Mouse (Mus musculus) kidney, embryonic 16.5 days (tissue): Measurements from ENCODE around the gene Rhof. TPM values are rescaled to one million over a fixed set of nuclear protein-coding genes. Genes with fewer than 3 reads are reported as not detected.
A peak's percentile ranks its signal among the peaks of the same experiment; 100 is the strongest.

Experiments
- ATAC-seq: fragments of 200-750 bp; cut with Nextera tagmentation; 2 replicates; pipeline ENCODE4 v1.8.0; 2017; ENCODE audit warnings: moderate TSS enrichment; ENCODE audit not compliant: low FRiP score, low TSS enrichment
- H3K27ac ChIP-seq: fragments of 300-500 bp; sonication (generic); 2 replicates; pipeline ENCODE4 v1.5.1; 2014; ENCODE audit warnings: low read length
- H3K27me3 ChIP-seq: fragments of 300-500 bp; sonication (generic); 2 replicates; pipeline ENCODE4 v1.6.1; 2014; ENCODE audit warnings: low read length, control low read depth, mixed read lengths; ENCODE audit not compliant: insufficient read depth
- H3K36me3 ChIP-seq: fragments of 300-500 bp; sonication (generic); 2 replicates; pipeline ENCODE4 v1.6.1; 2014; ENCODE audit warnings: low read length, control low read depth, mixed read lengths; ENCODE audit not compliant: insufficient read depth
- H3K4me1 ChIP-seq: fragments of 300-500 bp; sonication (generic); 2 replicates; pipeline ENCODE4 v1.6.1; 2014; ENCODE audit warnings: low read length, control low read depth, mixed read lengths; ENCODE audit not compliant: insufficient read depth
- H3K4me2 ChIP-seq: fragments of 300-500 bp; sonication (generic); replicated peaks from 2 replicates; pipeline ENCODE4 v1.6.1; 2014; ENCODE audit warnings: low read depth, low read length
- H3K4me3 ChIP-seq: fragments of 300-500 bp; sonication (generic); 2 replicates; pipeline ENCODE4 v1.5.1; 2014; ENCODE audit warnings: mild to moderate bottlenecking, low read length
- H3K9ac ChIP-seq: fragments of 300-500 bp; sonication (generic); replicated peaks from 2 replicates; pipeline ENCODE4 v1.6.1; 2014; ENCODE audit warnings: low read length
- H3K9me3 ChIP-seq: fragments of 300-500 bp; sonication (generic); 2 replicates; pipeline ENCODE4 v1.6.1; 2016; ENCODE audit warnings: low read length, control low read depth
- WGBS: fragments of 180-500 bp; shearing (Covaris S2); extraction: QIAGEN DNeasy Blood & Tissue Kit; methylation state at CpG from one replicate; pipeline ENCODE4 v1.1.7; 2014; 5-methylcytosine and 5-hydroxymethylcytosine counted together
- polyA plus RNA-seq: library from polyadenylated mRNA; unstranded; fragments of >200 nt; fragmentation: Nextera tagmentation; extraction: Ambion mirVana; gene quantifications from 2 replicates; pipeline ENCODE4 v1.2.1, GENCODE M21; 2015

The Rhof gene
- polyA plus RNA-seq, 1 experiment from 2014 or later, result 3.2 TPM

GRCm38 (mm10) chr5:123142161-123143157, 10.0 kb upstream of the Rhof start, which contains the start of gene Setd1b:
Setd1b (plus strand) TSS chr5:123142193.
- no peak for ATAC-seq
- Histone ChIP-seq H3K27ac (peak within 1 kb of the TSS; percentile 99), H3K4me1 (peaks cover 26% of the 10 kb centered on the region), H3K36me3 (peaks cover 20% of the 10 kb centered on the region), H3K27me3 (no peaks in the 10 kb centered on the region), H3K4me2 (peak within 1 kb of the TSS; percentile 98), H3K9ac (peak within 1 kb of the TSS; percentile 99), H3K4me3 (peak within 1 kb of the TSS; percentile 84), H3K9me3 (no peaks in the 10 kb centered on the region)
- under 1% methylated on average over 83 of the region's 103 CpGs for WGBS

GRCm38 (mm10) chr5:123141555-123142160, 9.2 kb upstream of the Rhof start:
- under 1% methylated on average over 29 of the region's 38 CpGs for WGBS
- no peak for ATAC-seq
- H3K27ac ChIP-seq, result peak overlapping the region; percentile 99
- no peaks in the 10 kb centered on the region for H3K9me3 ChIP-seq
- no peaks in the 10 kb centered on the region for H3K27me3 ChIP-seq
- H3K4me1 ChIP-seq, result peaks cover 34% of the 10 kb centered on the region
- peak overlapping the region; percentile 98 for H3K4me2 ChIP-seq
- H3K4me3 ChIP-seq, result peak overlapping the region; percentile 84
- H3K9ac ChIP-seq, result peak overlapping the region; percentile 99
- peaks cover 12% of the 10 kb centered on the region for H3K36me3 ChIP-seq

- Histone ChIP-seq H3K36me3 (peaks cover 8% of the 10 kb centered on the region; the same call in 1 of the 2 replicates), H3K4me2 (peak overlapping the region; percentile 98), H3K27ac (peak overlapping the region; percentile 99), H3K9me3 (no peaks in the 10 kb centered on the region), H3K9ac (peak overlapping the region; percentile 99), H3K4me3 (peak overlapping the region; percentile 84), H3K4me1 (peaks cover 39% of the 10 kb centered on the region), H3K27me3 (no peaks in the 10 kb centered on the region)
- under 1% methylated on average over 31 of the region's 31 CpGs for WGBS
- peak; percentile 49 for ATAC-seq
Observed at GRCm38 (mm10) chr5:123140694-123141554, 8.4 kb upstream of the Rhof start.

DNA sequence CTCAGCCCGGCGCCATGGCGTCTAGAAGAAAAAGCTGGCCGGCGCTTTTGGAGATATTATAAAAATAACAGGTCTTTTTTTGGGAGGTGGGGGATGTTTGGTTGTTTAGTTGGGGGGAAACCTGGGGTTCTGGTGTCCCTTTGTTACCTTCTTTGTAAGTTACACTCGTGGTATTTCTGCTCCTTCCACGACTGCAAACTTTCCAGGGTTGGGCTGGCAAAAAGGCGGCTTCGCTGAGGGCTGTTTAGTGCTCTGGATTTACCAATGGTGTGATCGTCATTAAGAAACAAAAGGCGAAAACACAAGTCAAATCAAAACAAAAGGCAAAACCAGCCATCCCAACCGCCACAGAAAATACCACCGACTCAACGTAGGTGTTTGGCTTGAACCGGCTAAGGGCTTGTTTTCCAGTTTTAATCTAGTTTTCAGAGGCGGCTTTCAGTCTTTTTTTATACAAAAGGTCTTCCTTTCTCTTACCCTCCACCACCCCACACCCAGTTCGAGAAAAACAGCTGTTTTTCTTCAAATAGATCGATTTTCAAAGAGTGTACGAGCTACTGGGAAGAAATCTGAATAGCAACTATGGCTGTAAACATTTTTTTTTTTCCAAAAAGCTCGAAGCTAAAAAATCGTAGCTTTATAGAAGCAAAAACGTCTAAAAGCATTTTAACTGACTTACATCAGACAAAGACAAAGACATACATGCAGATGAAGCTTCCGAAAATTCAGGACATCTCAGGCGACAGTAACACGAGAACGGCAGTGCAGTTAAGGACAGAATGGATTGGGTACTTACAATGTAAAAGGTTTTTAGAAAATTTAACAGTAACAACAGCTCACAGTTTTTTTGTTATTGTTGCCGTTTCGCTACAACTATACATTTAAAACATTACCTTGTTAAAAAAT, 7.5 kb upstream of the Rhof start:
- Histone ChIP-seq H3K4me1 (peaks cover 39% of the 10 kb centered on the region), H3K36me3 (peaks cover under 1% of the 10 kb centered on the region; the same call in 1 of the 2 replicates), H3K4me3 (peak overlapping the region; percentile 59), H3K9me3 (no peaks in the 10 kb centered on the region), H3K9ac (peak overlapping the region; percentile 90), H3K4me2 (peak overlapping the region; percentile 94), H3K27me3 (no peaks in the 10 kb centered on the region), H3K27ac (peak overlapping the region; percentile 100)
- WGBS, result under 1% methylated on average over 28 of the region's 28 CpGs
- ATAC-seq, result no peak

DNA sequence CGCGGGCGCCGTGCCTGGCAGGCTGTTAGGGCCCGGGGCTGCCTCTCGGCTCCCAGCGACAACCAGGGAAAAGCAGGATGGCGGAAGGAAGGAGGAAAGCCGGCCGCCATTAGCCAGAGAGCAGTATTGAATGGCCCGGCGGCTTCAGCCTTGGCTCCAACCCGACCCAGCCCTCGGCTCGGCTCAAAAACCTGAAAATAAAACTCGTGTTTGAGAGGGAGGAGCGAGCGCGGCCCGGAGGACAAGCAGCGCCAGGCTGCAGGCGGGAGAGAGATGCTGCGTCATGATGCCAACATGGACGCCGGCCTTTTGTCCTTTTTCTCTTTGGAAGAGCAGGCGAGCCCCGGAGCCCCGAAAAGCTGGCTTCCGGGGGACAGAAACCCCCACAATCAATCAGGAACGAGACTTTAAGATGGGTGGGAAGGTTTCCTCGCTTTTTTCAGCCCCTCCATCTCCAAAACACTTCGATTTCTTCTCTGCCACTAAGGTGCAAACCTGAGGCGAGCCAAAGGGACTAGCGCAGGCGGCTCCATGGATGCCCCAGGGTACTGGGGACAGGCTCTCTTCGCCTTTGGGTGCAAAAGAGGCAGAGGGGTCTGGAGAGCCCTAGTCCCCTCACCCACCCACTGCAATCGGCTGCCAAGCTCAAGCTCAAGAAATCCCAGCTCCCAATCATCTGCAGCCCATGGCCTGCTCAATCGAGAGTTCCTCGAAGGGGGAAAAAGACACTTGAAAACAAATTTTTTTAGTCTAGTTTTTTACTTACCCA, 6.6 kb upstream of the Rhof start:
- Histone ChIP-seq H3K9ac (peak overlapping the region; percentile 90), H3K36me3 (peaks cover 7% of the 10 kb centered on the region; the same call in 1 of the 2 replicates), H3K4me1 (peaks cover 40% of the 10 kb centered on the region), H3K9me3 (no peaks in the 10 kb centered on the region), H3K4me3 (peak overlapping the region; percentile 59), H3K27me3 (no peaks in the 10 kb centered on the region), H3K4me2 (peak overlapping the region; percentile 94), H3K27ac (peak overlapping the region; percentile 100)
- WGBS, result under 1% methylated on average over 39 of the region's 39 CpGs
- no peak for ATAC-seq

DNA sequence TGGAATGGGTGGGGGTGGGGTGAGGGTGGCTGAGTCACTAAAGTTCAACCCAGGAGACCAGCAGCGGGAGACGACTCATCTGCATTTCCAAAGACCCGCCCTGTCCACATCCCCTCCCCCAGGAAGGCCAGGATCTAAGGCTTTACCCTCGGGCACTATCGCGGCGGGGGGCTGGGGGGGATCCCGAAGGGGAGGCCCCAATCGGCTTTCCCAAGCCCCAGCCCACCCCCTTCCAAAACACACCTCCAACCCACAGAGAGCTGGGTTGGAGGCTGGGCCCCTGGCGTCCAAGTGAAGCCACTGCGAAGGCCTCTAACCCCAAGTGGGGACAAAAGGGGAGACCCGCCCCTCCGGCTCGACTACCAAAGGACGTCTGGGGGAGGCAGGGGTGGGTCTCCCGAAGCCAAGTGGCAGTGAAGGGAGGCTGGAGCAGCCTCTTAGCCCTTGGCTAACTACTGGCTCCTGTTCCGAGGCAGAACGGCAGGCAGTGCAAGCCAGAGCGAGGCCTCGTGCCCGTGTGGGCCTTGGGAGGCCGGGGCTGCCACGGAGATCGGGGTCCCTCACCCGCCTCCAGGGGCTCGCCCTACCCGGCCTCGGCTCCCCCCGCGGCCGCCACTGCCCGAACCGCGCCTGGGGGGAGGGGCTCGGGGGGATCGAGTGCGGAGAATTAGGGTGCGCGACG, 5.9 kb upstream of the Rhof start:
- H3K27me3 ChIP-seq, result no peaks in the 10 kb centered on the region
- H3K9ac ChIP-seq, result peak overlapping the region; percentile 90
- under 1% methylated on average over 37 of the region's 40 CpGs for WGBS
- H3K4me2 ChIP-seq, result peak overlapping the region; percentile 94
- peak; percentile 49 for ATAC-seq
- H3K36me3 ChIP-seq, result peaks cover 10% of the 10 kb centered on the region; the same call in 1 of the 2 replicates
- H3K4me3 ChIP-seq, result peak overlapping the region; percentile 59
- H3K4me1 ChIP-seq, result peaks cover 43% of the 10 kb centered on the region
- peak overlapping the region; percentile 100 for H3K27ac ChIP-seq
- no peaks in the 10 kb centered on the region for H3K9me3 ChIP-seq

DNA sequence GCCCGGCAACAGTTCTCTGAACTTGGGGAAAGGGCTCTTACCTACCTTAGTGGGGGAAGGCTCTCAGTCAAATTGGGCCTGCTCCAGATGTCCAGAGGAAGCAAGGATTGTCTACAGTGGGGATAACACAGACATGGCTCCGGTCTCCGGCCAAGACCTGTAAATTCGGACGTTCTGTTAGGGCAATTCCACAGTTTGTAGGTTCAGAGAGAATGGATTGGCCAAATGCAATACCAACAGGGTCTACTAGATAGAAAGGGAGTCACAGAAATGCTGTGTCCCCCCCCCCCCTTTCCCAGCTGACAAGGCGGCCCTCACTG, 5.4 kb upstream of the Rhof start:
- Histone ChIP-seq H3K27me3 (no peaks in the 10 kb centered on the region), H3K4me1 (peaks cover 47% of the 10 kb centered on the region), H3K36me3 (peaks cover 10% of the 10 kb centered on the region; the same call in 1 of the 2 replicates), H3K4me3 (peak overlapping the region; percentile 59), H3K4me2 (peak overlapping the region; percentile 94), H3K27ac (peak overlapping the region; percentile 100), H3K9ac (peak overlapping the region; percentile 90), H3K9me3 (no peaks in the 10 kb centered on the region)
- 5% methylated on average over 5 of the region's 6 CpGs for WGBS
- 0 out of 2 replicates have a peak, but pooled peaks have one; percentile 0 for ATAC-seq
